Mouse (Mus musculus): ENCODE measurements around the gene Kcnip1.

DNA sequence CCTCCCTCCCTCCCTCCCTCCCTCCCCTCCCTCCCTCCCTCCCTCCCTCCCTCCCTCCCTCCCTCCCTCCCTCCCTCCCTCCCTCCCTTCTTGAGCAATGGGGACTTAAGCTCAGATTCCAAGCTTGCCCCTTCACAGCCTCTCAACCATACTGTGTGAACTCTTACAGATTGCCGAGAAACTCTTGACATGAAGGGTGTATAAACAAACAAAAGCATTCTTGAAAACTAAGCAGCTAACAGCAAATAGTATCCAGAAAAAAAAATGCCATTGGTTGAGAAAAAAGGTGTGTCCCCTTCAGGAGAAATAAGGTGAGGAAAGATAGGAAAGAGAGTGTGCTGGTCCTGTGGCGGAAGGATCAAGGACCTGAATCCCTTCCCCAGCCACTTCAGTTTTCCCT lies 389.8 kb downstream of the Kcnip1 start:
- TF ChIP-seq CTCF (IDR thresholded peaks at IDR 0.05) (no peak), EP300 (IDR thresholded peaks at IDR 0.05) (peak; percentile 92)

All from lung, postnatal 0 days (tissue).